Comparison of ENCODE assay signal across 9 mouse cellular contexts in genomic region chr19:45229378-45230135, GRCm38 (mm10). TPM values are rescaled to one million over a fixed set of nuclear protein-coding genes. Genes with fewer than 3 reads are reported as not detected.
DNase-seq lines count a peak whose midpoint lies in the region; ATAC-seq and TF ChIP-seq lines count a peak whose summit lies in the region.
"Had no signal": no experiment of that assay in that cellular context is flagged by ENCODE, and none has a peak within 500 bp of the region (broad histone marks: within the 10 kb centered on the region; RNA-seq: fewer than 3 reads in every experiment).

No protein-coding gene starts in this region.

- TF ChIP-seq CTCF in layer of hippocampus, adult 2 months (conservative IDR thresholded peaks at IDR 0.05), result no peak

- WGBS in embryonic facial prominence, embryonic 14.5 days, result 1% methylated on average over 33 of the region's 33 CpGs
- WGBS in intestine, embryonic 14.5 days, result 1% methylated on average over 33 of the region's 33 CpGs
- under 1% methylated on average over 33 of the region's 33 CpGs for WGBS in neural tube, embryonic 13.5 days

- no peak overlapping the region for H3K27ac ChIP-seq in layer of hippocampus, adult 2 months
- H3K27ac ChIP-seq in embryonic facial prominence, embryonic 14.5 days (replicated peaks; ENCODE audit: low read depth, low read length), result no peak overlapping the region
- H3K27ac ChIP-seq in intestine, embryonic 14.5 days (ENCODE audit: low read depth), result no peak overlapping the region
- peak overlapping the region; percentile 99 for H3K27ac ChIP-seq in neural tube, embryonic 13.5 days (replicated peaks)

- no peaks in the 10 kb centered on the region for H3K9me3 ChIP-seq in embryonic facial prominence, embryonic 14.5 days (ENCODE audit: control insufficient read depth, low read length)
- no peaks in the 10 kb centered on the region for H3K9me3 ChIP-seq in intestine, embryonic 14.5 days (ENCODE audit: control insufficient read depth, low read length)
- H3K9me3 ChIP-seq in neural tube, embryonic 13.5 days, result no peaks in the 10 kb centered on the region

- ATAC-seq in embryonic facial prominence, embryonic 14.5 days (ENCODE audit: low read depth), result no peak
- ATAC-seq in intestine, embryonic 14.5 days (replicated peaks; ENCODE audit: low FRiP score, low TSS enrichment, low read depth), result no peak
- ATAC-seq in neural tube, embryonic 13.5 days (ENCODE audit: low read depth), result no peak

- H3K4me1 ChIP-seq in embryonic facial prominence, embryonic 14.5 days (ENCODE audit: control insufficient read depth, insufficient read depth, low read length), result peaks cover 4% of the 10 kb centered on the region; the same call in 1 of the 2 replicates
- H3K4me1 ChIP-seq in intestine, embryonic 14.5 days (replicated peaks; ENCODE audit: control insufficient read depth, insufficient read depth, low read length), result 0 out of 2 replicates have a peak, but pooled peaks cover 6% of the 10 kb centered on the region
- peaks cover 75% of the 10 kb centered on the region for H3K4me1 ChIP-seq in neural tube, embryonic 13.5 days (replicated peaks)

- H3K4me3 ChIP-seq in layer of hippocampus, adult 2 months, result peak overlapping the region; percentile 11; the same call in 1 of the 2 replicates
- peak overlapping the region; percentile 20 for H3K4me3 ChIP-seq in embryonic facial prominence, embryonic 14.5 days (ENCODE audit: low read depth, low read length)
- H3K4me3 ChIP-seq in intestine, embryonic 14.5 days (ENCODE audit: low read depth, low read length), result peak overlapping the region; percentile 18; the same call in 1 of the 2 replicates
- H3K4me3 ChIP-seq in neural tube, embryonic 13.5 days, result peak overlapping the region; percentile 68

- no peak for DNase-seq in layer of hippocampus, adult 2 months (ENCODE audit: low spot score in 2 of 2)
- no peak for DNase-seq in layer of hippocampus, adult 18-20 months (ENCODE audit: low spot score in 2 of 2)
- no peak for DNase-seq in embryonic facial prominence, embryonic 14.5 days (ENCODE audit: low spot score)
- peak; percentile 76 for DNase-seq in intestine, embryonic 14.5 days (ENCODE audit: low spot score)
- DNase-seq in T-cell, adult 2 months (ENCODE audit: low spot score), result no peak
- no peak for DNase-seq in left cerebral cortex, adult 11 months (ENCODE audit: low spot score)
- DNase-seq in layer of hippocampus, adult 8-10 months (ENCODE audit: low spot score in 2 of 2), result no peak
- DNase-seq: thymus, postnatal 25 days had no signal

- H3K4me2 ChIP-seq in embryonic facial prominence, embryonic 14.5 days (ENCODE audit: low read depth, low read length), result peak overlapping the region; percentile 34
- H3K4me2 ChIP-seq in intestine, embryonic 14.5 days (ENCODE audit: low read length), result 0 out of 2 replicates have a peak overlapping the region, but pooled peaks have one; percentile 14
- peak overlapping the region; percentile 75 for H3K4me2 ChIP-seq in neural tube, embryonic 13.5 days

- H3K9ac ChIP-seq in embryonic facial prominence, embryonic 14.5 days (ENCODE audit: low read depth, low read length), result no peak overlapping the region
- no peak overlapping the region for H3K9ac ChIP-seq in intestine, embryonic 14.5 days (ENCODE audit: low read length)
- H3K9ac ChIP-seq in neural tube, embryonic 13.5 days, result peak overlapping the region; percentile 96

- H3K27me3 ChIP-seq in embryonic facial prominence, embryonic 14.5 days (replicated peaks; ENCODE audit: control insufficient read depth, insufficient read depth, low read length), result peaks cover 100% of the 10 kb centered on the region
- peaks cover 100% of the 10 kb centered on the region for H3K27me3 ChIP-seq in intestine, embryonic 14.5 days (replicated peaks; ENCODE audit: control insufficient read depth, insufficient read depth, low read length)
- H3K27me3 ChIP-seq in neural tube, embryonic 13.5 days, result peaks cover 70% of the 10 kb centered on the region

- no peaks in the 10 kb centered on the region for H3K36me3 ChIP-seq in embryonic facial prominence, embryonic 14.5 days (ENCODE audit: control insufficient read depth, insufficient read depth, low read length)
- no peaks in the 10 kb centered on the region for H3K36me3 ChIP-seq in intestine, embryonic 14.5 days (ENCODE audit: control insufficient read depth, insufficient read depth, low read length)
- H3K36me3 ChIP-seq in neural tube, embryonic 13.5 days, result peaks cover 2% of the 10 kb centered on the region; the same call in 1 of the 2 replicates

RNA-seq across cellular contexts. Expression of gene Lbx1, which starts 6.1 kb away (rescaled TPM):
- not detected for total RNA-seq in layer of hippocampus, adult 2 months (2021)
- not detected for total RNA-seq in layer of hippocampus, adult 18-20 months (2021)
- polyA plus RNA-seq in embryonic facial prominence, embryonic 14.5 days (2014; fragmentation: Nextera tagmentation; extraction: Ambion mirVana), result 1.6 and 2.0 TPM in 2 replicates
- not detected in 2 replicates for polyA plus RNA-seq in intestine, embryonic 14.5 days (2014; fragmentation: Nextera tagmentation; extraction: Ambion mirVana)
- polyA plus RNA-seq in neural tube, embryonic 13.5 days (2015; fragmentation: Nextera tagmentation; extraction: Ambion mirVana), result 16.0 and 16.9 TPM in 2 replicates
- not detected for total RNA-seq in layer of hippocampus, adult 8-10 months (2022)

Comparison
In these comparisons a context has a peak if more than half of its experiments do, and no peak if none do; other contexts are left out.
1. H3K4me3 ChIP-seq: peak in every context shown above with its lines; median percentile 68 in neural tube, embryonic 13.5 days; 20 in embryonic facial prominence, embryonic 14.5 days; 18 in intestine, embryonic 14.5 days; 11 in layer of hippocampus, adult 2 months.
2. H3K4me2 ChIP-seq: peak in every context shown above with its lines; median percentile 75 in neural tube, embryonic 13.5 days; 34 in embryonic facial prominence, embryonic 14.5 days; 14 in intestine, embryonic 14.5 days.